Mouse (Mus musculus): ENCODE measurements around the gene Pgk1. TPM values are rescaled to one million over a fixed set of nuclear protein-coding genes. Genes with fewer than 3 reads are reported as not detected.
A peak's percentile ranks its signal among the peaks of the same experiment; 100 is the strongest.

The Pgk1 gene
- polyA plus RNA-seq, 1 experiment from 2014 or later: 434 TPM

DNA sequence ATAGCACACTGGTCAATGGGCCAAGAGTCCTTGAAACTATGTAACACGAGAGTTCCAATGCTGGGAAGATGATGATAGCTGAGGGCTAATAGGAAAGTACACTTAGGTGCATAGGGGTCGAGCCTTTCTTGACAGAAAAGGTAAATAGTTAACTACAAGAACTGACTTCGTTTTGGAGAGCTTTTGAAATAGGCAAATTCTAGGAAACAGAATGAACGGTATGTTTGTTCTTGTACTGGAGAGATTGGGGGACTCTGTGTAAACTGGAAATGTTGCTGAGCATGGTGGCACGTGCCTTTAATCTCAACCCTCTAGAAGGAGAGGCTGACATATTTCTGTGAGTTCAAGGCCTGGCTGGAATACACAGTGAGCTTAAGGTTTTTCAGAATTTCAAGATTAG, 22.3 kb upstream of the Pgk1 start:
- Histone ChIP-seq H3K9me3 (ENCODE audit: control insufficient read depth, low read length) (no peaks in the 10 kb centered on the region), H3K27me3 (ENCODE audit: control insufficient read depth, insufficient read depth, low read length) (no peaks in the 10 kb centered on the region), H3K9ac (ENCODE audit: low read length) (no peak overlapping the region), H3K36me3 (ENCODE audit: control insufficient read depth, insufficient read depth, low read length) (no peaks in the 10 kb centered on the region), H3K4me2 (ENCODE audit: low read depth) (no peak overlapping the region), H3K4me3 (ENCODE audit: low read depth, low read length) (no peak overlapping the region), H3K27ac (ENCODE audit: low read depth, low read length) (no peak overlapping the region), H3K4me1 (ENCODE audit: control insufficient read depth, insufficient read depth, low read length) (no peaks in the 10 kb centered on the region)
- ATAC-seq (ENCODE audit: insufficient read depth, low FRiP score, low TSS enrichment): no peak
- DNase-seq (ENCODE audit: low spot score): no peak
- 75% methylated on average over 5 of the region's 5 CpGs for WGBS

DNA sequence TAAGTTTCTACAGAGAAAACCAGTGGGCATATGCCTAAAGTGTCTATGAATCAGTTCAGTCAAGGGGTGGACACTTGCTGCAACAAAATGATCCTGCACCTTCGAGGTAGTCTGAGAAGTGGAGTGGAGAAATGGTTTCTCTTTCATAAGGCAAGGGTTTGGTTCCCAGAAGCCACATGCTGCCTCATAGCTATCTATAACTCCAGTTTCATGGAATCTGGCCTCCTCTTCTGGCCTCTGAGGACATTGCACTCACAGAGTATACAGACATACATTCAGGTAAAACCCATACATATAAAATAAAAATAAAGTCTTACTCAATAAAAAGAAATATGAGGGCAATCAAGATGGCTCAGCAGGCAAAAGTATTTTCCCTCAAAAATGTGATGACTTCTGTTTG, 21.8 kb upstream of the Pgk1 start:
- Histone ChIP-seq H3K27ac (ENCODE audit: low read depth, low read length) (no peak overlapping the region), H3K27me3 (ENCODE audit: control insufficient read depth, insufficient read depth, low read length) (no peaks in the 10 kb centered on the region), H3K9me3 (ENCODE audit: control insufficient read depth, low read length) (no peaks in the 10 kb centered on the region), H3K4me3 (ENCODE audit: low read depth, low read length) (no peak overlapping the region), H3K36me3 (ENCODE audit: control insufficient read depth, insufficient read depth, low read length) (no peaks in the 10 kb centered on the region), H3K4me2 (ENCODE audit: low read depth) (no peak overlapping the region), H3K9ac (ENCODE audit: low read length) (no peak overlapping the region), H3K4me1 (ENCODE audit: control insufficient read depth, insufficient read depth, low read length) (no peaks in the 10 kb centered on the region)
- DNase-seq (ENCODE audit: low spot score) (no peak), ATAC-seq (ENCODE audit: insufficient read depth, low FRiP score, low TSS enrichment) (no peak)
- 82% methylated on average over 1 of the region's 1 CpGs for WGBS

DNA sequence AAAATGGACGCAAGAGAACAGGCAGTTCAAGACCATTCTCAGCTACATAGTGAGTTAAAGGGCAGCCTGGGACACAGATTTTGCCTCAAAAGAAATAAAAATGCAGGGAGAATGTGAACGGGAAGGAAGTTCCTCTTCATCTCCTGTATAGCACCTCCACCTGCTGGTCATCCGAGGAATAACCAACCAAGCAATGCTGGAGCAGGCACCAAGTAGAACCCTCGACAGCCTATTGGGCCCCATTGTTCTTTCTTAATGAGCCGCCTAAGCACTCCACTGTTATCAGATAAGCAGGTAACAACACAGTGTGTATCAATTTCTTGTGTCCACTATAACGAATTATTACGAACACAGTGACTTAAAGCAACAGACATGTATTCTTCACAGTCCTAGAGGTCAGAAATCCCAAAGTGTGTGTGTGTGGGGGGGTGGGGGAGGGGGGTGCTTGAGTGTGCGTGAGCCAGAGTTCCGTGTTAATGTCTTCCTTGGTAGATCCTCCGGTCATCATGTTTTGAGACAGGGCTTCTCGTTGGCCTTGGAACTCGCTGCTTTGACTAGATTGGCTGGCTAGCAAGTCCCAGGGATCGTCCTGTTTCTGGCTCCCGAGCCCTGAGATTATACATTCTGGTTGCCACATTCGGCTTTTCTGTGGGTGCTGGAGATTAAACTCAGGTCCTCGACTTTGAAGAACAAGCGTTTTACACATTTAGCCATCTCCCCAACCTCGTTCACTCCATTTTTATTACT, 15.6 kb upstream of the Pgk1 start:
- Histone ChIP-seq H3K4me1 (ENCODE audit: control insufficient read depth, insufficient read depth, low read length) (no peaks in the 10 kb centered on the region), H3K4me3 (ENCODE audit: low read depth, low read length) (peak overlapping the region; percentile 19; the same call in 1 of the 2 replicates), H3K9ac (ENCODE audit: low read length) (no peak overlapping the region; the same call in 1 of the 2 replicates), H3K27me3 (ENCODE audit: control insufficient read depth, insufficient read depth, low read length) (no peaks in the 10 kb centered on the region), H3K27ac (ENCODE audit: low read depth, low read length) (no peak overlapping the region), H3K9me3 (ENCODE audit: control insufficient read depth, low read length) (no peaks in the 10 kb centered on the region), H3K4me2 (ENCODE audit: low read depth) (peak overlapping the region; percentile 33), H3K36me3 (ENCODE audit: control insufficient read depth, insufficient read depth, low read length) (no peaks in the 10 kb centered on the region)
- DNase-seq (ENCODE audit: low spot score) (peak; percentile 71), ATAC-seq (ENCODE audit: insufficient read depth, low FRiP score, low TSS enrichment) (peak; percentile 81)
- 27% methylated on average over 18 of the region's 18 CpGs for WGBS

DNA sequence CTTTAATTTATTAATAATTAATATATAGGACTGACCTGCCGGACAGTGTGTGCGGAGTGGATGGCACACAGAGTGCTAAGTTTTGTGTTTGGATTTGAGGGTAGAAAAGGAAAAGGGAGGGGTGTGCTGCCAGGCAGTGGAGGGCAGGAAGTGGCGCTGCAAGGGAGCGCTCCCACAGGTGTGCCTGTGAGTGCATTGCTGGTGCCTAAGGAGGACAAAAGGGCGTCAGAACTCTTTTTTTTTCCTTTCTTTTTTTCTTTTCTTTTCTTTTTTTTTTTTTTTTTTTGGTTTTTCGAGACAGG, 15.1 kb upstream of the Pgk1 start:
- DNase-seq (ENCODE audit: low spot score) (no peak), ATAC-seq (ENCODE audit: insufficient read depth, low FRiP score, low TSS enrichment) (0 out of 2 replicates have a peak, but pooled peaks have one; percentile 31)
- peak overlapping the region; percentile 33; the same call in 1 of the 2 replicates for H3K4me2 ChIP-seq (ENCODE audit: low read depth)
- H3K36me3 ChIP-seq (ENCODE audit: control insufficient read depth, insufficient read depth, low read length): no peaks in the 10 kb centered on the region
- 70% methylated on average over 5 of the region's 6 CpGs for WGBS
- no peak overlapping the region for H3K9ac ChIP-seq (ENCODE audit: low read length)
- no peaks in the 10 kb centered on the region for H3K27me3 ChIP-seq (ENCODE audit: control insufficient read depth, insufficient read depth, low read length)
- H3K27ac ChIP-seq (ENCODE audit: low read depth, low read length): no peak overlapping the region
- no peak overlapping the region for H3K4me3 ChIP-seq (ENCODE audit: low read depth, low read length)
- H3K9me3 ChIP-seq (ENCODE audit: control insufficient read depth, low read length): no peaks in the 10 kb centered on the region
- H3K4me1 ChIP-seq (ENCODE audit: control insufficient read depth, insufficient read depth, low read length): no peaks in the 10 kb centered on the region

- 68% methylated on average over 9 of the region's 9 CpGs for WGBS
- no peak for ATAC-seq (ENCODE audit: insufficient read depth, low FRiP score, low TSS enrichment)
- Histone ChIP-seq H3K9me3 (ENCODE audit: control insufficient read depth, low read length) (no peaks in the 10 kb centered on the region), H3K9ac (ENCODE audit: low read length) (no peak overlapping the region), H3K27ac (ENCODE audit: low read depth, low read length) (no peak overlapping the region), H3K4me3 (ENCODE audit: low read depth, low read length) (no peak overlapping the region), H3K4me2 (ENCODE audit: low read depth) (no peak overlapping the region), H3K27me3 (ENCODE audit: control insufficient read depth, insufficient read depth, low read length) (no peaks in the 10 kb centered on the region), H3K4me1 (ENCODE audit: control insufficient read depth, insufficient read depth, low read length) (no peaks in the 10 kb centered on the region), H3K36me3 (ENCODE audit: control insufficient read depth, insufficient read depth, low read length) (no peaks in the 10 kb centered on the region)
- DNase-seq (ENCODE audit: low spot score): no peak
These were observed 10.6 kb upstream of the Pgk1 start for GRCm38 (mm10) chrX:106176331-106176730.

DNA sequence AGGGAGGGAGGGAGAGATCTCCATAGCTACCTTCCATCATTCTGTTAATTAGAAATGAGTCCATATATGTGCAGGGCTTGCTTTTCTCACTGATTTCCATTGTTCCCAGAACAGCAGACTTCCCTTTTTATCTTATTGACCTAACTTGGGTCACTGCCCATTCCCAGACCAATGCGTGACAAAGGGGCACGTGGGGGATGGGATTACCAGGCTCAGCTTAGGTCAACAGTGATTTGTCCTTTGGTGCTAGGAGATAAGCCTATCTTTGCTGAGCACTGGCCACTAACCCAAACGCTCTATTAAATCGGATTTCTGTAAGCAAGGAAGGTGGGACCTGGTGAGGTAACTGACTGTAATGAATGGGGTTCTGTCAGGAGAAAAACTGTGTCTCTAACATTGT, 2.6 kb upstream of the Pgk1 start:
- Histone ChIP-seq H3K27ac (ENCODE audit: low read depth, low read length) (no peak overlapping the region), H3K36me3 (ENCODE audit: control insufficient read depth, insufficient read depth, low read length) (no peaks in the 10 kb centered on the region), H3K9me3 (ENCODE audit: control insufficient read depth, low read length) (no peaks in the 10 kb centered on the region), H3K27me3 (ENCODE audit: control insufficient read depth, insufficient read depth, low read length) (no peaks in the 10 kb centered on the region), H3K9ac (ENCODE audit: low read length) (no peak overlapping the region), H3K4me3 (ENCODE audit: low read depth, low read length) (no peak overlapping the region), H3K4me2 (ENCODE audit: low read depth) (no peak overlapping the region), H3K4me1 (ENCODE audit: control insufficient read depth, insufficient read depth, low read length) (0 out of 2 replicates have a peak, but pooled peaks cover 3% of the 10 kb centered on the region)
- ATAC-seq (ENCODE audit: insufficient read depth, low FRiP score, low TSS enrichment): no peak
- 38% methylated on average over 4 of the region's 4 CpGs for WGBS
- DNase-seq (ENCODE audit: low spot score): no peak

DNA sequence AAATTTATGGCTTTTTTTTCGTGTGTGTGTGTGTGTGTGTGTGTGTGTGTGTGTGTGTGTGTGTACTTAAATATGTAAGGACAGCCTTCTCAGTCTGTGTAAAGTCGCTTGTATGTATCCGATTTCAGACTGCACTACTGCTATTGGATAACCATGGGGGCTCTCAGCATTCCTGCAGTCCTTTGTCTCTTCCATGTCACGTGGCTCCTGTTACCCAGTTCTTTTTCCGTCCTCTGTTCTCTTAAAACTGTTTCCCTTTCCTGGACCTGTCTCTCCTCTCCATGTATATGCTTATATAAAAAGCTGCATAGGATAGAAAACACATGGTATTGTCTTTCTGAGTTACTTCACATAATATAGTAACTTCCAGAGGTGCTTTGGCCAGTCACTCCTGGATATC, 1.2 kb upstream of the Pgk1 start:
- peak overlapping the region; percentile 54 for H3K27ac ChIP-seq (ENCODE audit: low read depth, low read length)
- H3K36me3 ChIP-seq (ENCODE audit: control insufficient read depth, insufficient read depth, low read length): no peaks in the 10 kb centered on the region
- no peaks in the 10 kb centered on the region for H3K9me3 ChIP-seq (ENCODE audit: control insufficient read depth, low read length)
- H3K4me1 ChIP-seq (ENCODE audit: control insufficient read depth, insufficient read depth, low read length): 0 out of 2 replicates have a peak, but pooled peaks cover 3% of the 10 kb centered on the region
- 22% methylated on average over 5 of the region's 5 CpGs for WGBS
- H3K9ac ChIP-seq (ENCODE audit: low read length): no peak overlapping the region
- H3K4me2 ChIP-seq (ENCODE audit: low read depth): no peak overlapping the region
- H3K27me3 ChIP-seq (ENCODE audit: control insufficient read depth, insufficient read depth, low read length): no peaks in the 10 kb centered on the region
- DNase-seq (ENCODE audit: low spot score) (peak; percentile 37), ATAC-seq (ENCODE audit: insufficient read depth, low FRiP score, low TSS enrichment) (peak; percentile 36; the same call in 1 of the 2 replicates)
- no peak overlapping the region for H3K4me3 ChIP-seq (ENCODE audit: low read depth, low read length)

DNA sequence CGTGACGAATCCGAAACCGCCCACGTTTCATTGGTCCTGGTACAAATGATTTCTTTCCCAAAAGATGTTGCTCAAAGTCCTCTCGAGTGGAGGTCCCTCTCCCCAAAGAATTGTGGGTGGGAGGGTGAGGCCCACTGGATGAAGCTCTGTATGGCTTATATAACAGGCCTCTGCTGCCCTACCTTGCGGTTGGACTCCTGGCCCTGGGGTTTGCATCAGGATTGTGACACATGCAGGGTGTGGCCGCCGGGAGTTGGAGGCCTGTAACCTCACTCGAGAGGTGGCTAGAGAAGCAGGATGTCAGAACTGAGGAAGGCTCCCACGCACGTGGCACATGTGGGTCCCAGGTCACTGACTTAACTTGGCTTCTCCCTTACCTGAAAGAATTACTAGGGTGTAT, 837 bp downstream of the Pgk1 start:
- H3K36me3 ChIP-seq (ENCODE audit: control insufficient read depth, insufficient read depth, low read length): no peaks in the 10 kb centered on the region
- no peaks in the 10 kb centered on the region for H3K27me3 ChIP-seq (ENCODE audit: control insufficient read depth, insufficient read depth, low read length)
- ATAC-seq (ENCODE audit: insufficient read depth, low FRiP score, low TSS enrichment): no peak
- H3K9ac ChIP-seq (ENCODE audit: low read length): peak overlapping the region; percentile 56
- peak overlapping the region; percentile 51 for H3K4me3 ChIP-seq (ENCODE audit: low read depth, low read length)
- H3K4me1 ChIP-seq (ENCODE audit: control insufficient read depth, insufficient read depth, low read length): 0 out of 2 replicates have a peak, but pooled peaks cover 3% of the 10 kb centered on the region
- no peaks in the 10 kb centered on the region for H3K9me3 ChIP-seq (ENCODE audit: control insufficient read depth, low read length)
- DNase-seq (ENCODE audit: low spot score): peak; percentile 31
- H3K27ac ChIP-seq (ENCODE audit: low read depth, low read length): no peak overlapping the region
- 17% methylated on average over 12 of the region's 12 CpGs for WGBS
- peak overlapping the region; percentile 47 for H3K4me2 ChIP-seq (ENCODE audit: low read depth)

GRCm38 (mm10) chrX:106189356-106189755, 2.5 kb downstream of the Pgk1 start:
- H3K27ac ChIP-seq (ENCODE audit: low read depth, low read length): no peak overlapping the region
- WGBS: 64% methylated on average over 5 of the region's 5 CpGs

More at GRCm38 (mm10) chrX:106189356-106189755, 2.5 kb downstream of the Pgk1 start:
- H3K9ac ChIP-seq (ENCODE audit: low read length): no peak overlapping the region
- ATAC-seq (ENCODE audit: insufficient read depth, low FRiP score, low TSS enrichment): no peak
- H3K36me3 ChIP-seq (ENCODE audit: control insufficient read depth, insufficient read depth, low read length): no peaks in the 10 kb centered on the region
- peak overlapping the region; percentile 47 for H3K4me2 ChIP-seq (ENCODE audit: low read depth)
- peak overlapping the region; percentile 51 for H3K4me3 ChIP-seq (ENCODE audit: low read depth, low read length)
- H3K4me1 ChIP-seq (ENCODE audit: control insufficient read depth, insufficient read depth, low read length): 0 out of 2 replicates have a peak, but pooled peaks cover 3% of the 10 kb centered on the region
- no peak for DNase-seq (ENCODE audit: low spot score)
- no peaks in the 10 kb centered on the region for H3K9me3 ChIP-seq (ENCODE audit: control insufficient read depth, low read length)
- H3K27me3 ChIP-seq (ENCODE audit: control insufficient read depth, insufficient read depth, low read length): no peaks in the 10 kb centered on the region
